Mouse (Mus musculus): ENCODE measurements around the gene Shld2.
A peak's percentile ranks its signal among the peaks of the same experiment; 100 is the strongest.

The Shld2 gene

GRCm38 (mm10) chr14:34215451-34216127, 94.7 kb downstream of the Shld2 start:
- DNase-seq = peak; percentile 57 to 74

GRCm38 (mm10) chr14:34209942-34210341, 100.4 kb downstream of the Shld2 start:
- no peak for DNase-seq

DNA sequence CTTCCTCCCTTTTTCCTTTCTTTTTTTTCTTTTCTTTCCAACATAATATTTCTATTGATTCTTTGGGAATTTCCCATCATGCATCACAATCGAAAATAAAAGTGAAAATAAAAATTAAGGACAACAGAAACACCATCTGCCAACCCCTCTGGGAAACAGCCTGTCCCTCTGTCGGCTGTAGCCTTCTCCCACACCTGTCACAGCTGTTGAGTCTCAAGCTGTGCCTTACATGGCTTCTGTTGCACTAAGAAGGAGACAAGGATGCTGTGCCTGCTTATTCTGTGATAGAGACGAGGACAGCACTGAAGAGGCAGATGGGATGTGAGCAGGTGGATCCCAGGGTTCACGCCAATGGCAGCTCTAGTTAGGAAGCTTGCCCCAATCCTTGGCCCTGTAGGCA, 101.2 kb downstream of the Shld2 start:
- DNase-seq = no peak

DNA sequence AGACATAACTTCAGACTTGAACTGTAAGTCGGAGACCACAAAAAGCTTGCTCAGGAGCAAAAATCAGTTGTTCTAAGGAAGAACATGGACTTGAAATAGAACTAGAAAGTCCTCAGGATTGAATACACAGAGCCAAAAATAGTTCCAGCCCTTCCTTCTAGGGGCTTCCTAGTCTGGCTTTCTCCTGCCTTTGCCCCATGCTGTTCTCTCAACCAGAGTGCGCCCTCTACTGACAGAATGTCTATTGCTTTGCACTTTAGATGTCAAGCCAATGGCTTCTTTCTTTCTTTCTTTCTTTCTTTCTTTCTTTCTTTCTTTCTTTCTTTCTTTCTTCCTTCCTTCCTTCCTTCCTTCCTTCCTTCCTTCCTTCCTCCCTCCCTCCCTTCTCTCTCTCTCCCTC, 101.6 kb downstream of the Shld2 start:
- peak; percentile 55 to 67 for DNase-seq

- no peak for DNase-seq
These were observed 102.3 kb downstream of the Shld2 start for GRCm38 (mm10) chr14:34207996-34208395.

GRCm38 (mm10) chr14:34201231-34202035, 108.9 kb downstream of the Shld2 start, which contains the start of gene Gprin2:
Gene Gprin2 (minus strand): TSS chr14:34201653.
- peak; percentile 73 to 79 for DNase-seq

GRCm38 (mm10) chr14:34200738-34201230, 109.5 kb downstream of the Shld2 start:
- peak; percentile 65 to 76 for DNase-seq

GRCm38 (mm10) chr14:34196706-34197105, 113.6 kb downstream of the Shld2 start:
- no peak for DNase-seq

GRCm38 (mm10) chr14:34195466-34195865, 114.8 kb downstream of the Shld2 start:
- DNase-seq = no peak

DNA sequence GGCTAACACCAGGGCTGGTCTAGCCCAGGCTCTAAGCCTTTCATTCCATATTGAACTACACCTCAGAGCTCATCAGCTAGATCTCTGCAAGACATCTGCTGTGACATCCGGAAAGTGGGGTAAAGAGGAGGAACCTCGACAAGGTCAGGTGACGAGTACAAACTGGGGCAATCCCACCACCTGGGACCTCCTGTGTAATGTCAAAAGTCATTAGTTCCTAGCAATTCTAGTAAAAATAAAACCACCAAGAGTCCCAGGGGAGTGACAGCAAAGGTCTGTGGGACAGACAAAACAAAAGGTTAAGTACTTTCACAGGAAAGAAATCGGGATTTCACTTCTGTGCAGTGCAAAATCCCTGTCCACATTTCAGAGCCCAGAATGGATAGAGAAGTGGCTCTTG, 116.4 kb downstream of the Shld2 start:
- no peak for DNase-seq

DNA sequence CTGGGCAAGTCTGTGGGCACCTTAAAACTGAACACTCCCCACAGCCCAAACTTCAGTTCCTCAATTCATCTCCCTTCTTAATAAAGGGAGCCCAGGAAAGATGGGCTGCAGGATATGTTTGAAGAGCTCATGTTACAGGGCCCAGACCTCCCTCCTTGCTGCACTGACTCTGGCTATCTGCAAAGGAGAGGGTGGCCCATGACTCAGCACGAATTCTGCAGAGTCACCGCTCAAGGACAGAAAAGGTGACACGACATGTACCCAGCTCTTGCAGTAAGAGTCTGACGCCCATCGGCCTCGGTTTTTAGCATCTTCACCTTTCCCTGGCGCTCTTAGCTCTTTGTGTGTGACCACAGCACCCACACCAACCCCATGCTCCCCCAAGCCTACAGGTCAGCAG, 119.9 kb downstream of the Shld2 start:
- DNase-seq = no peak

DNA sequence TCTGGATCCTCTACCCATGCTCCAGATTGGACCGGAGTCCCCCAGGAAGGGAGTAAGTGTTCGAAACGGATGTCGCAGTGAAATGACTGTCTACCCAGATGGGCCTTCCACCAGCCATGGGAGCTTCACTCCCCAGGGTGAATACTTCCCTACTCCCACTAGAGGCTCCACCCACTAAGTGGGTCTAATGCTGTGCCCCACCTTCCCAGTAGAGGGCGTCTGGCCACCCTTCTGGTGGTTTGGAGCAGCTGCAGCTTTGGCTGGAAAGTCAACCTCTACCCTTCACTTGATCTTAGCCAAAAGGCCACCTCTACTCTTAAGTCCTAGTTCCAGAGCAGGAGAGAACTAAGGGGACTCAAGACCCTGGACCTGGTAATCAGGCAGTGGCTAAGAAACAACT, 121.7 kb downstream of the Shld2 start:
- DNase-seq = peak; percentile 78 to 82

Data from kidney, postnatal 4 days (tissue).